Mouse (Mus musculus): ENCODE data around the gene Npr1.

Npr1 gene
- long read RNA-seq, experiment 1, full-length matches to known transcripts: 9 of 48 reads
- long read RNA-seq, experiment 1, partial matches to known transcripts: 30 of 48 reads
- long read RNA-seq, experiment 1, other reads (novel, unspliced or antisense): 9 of 48 reads
- long read RNA-seq, experiment 2, full-length matches to known transcripts: 11 of 51 reads
- long read RNA-seq, experiment 2, partial matches to known transcripts: 31 of 51 reads
- long read RNA-seq, experiment 2, other reads (novel, unspliced or antisense): 9 of 51 reads

DNA sequence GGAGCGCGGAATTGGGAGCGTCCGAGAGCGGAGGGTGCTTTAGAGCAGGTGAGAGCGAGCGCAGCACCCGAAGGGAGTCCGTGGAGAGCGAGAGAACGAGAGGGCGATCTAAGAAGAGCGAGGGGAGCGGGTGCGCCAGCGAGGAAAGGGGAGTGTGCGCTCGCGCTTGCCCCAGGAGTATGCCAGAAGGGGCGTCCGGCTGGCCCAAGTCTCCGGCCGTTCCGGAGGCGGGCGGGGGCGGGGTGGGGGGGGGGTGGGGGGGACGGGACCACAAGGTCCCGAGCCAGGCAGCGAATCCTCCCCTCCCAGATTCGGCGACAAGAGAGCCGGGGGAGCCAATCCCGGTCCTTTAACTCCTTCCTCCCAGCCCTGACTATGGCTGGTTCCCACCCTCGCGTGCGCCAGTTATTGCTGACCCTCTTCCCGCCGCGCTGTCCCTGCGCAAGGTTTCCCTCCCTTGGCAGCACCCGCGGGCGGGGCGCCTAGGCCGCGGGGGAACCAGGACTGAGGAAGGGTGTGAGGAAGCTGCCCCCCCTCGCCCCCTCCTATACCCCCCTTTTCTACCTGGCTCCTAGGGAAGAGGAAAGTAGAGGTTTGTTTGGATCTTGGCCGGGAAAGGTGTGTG is at the start of gene Npr1:
Gene Npr1 (minus strand): TSS at position 181 of the 625 bp plus-strand sequence.
- intact Hi-C loops (cut with DNase I): loop anchor here (2.0 to 10.0 kb wide), 2 partner anchors 53 to 171 kb away; partner anchors contain the start of gene Gatad2b

DNA sequence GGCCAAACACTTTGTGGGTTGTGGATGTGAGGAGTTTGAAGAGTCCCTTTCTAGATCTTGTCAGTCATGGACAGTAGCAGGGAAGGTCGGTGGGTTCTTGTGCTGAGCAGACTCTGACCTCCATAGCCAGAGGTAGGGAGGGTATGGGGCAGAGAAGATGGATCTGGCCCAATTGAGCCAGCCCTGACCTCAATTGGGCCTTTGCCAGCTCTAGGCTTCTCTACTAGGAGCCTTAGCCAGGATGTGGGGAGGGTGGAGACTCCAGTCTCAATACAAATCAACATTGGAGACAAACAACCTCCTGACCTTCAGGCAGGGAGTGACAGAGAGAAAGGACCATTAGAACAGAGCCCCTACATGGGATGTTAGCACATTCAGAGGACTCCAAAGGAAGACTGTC is 49.6 kb upstream of the Npr1 start:
- intact Hi-C loops (cut with DNase I): no loop called here

GRCm38 (mm10) chr3:90514691-90515090 is 49.0 kb upstream of the Npr1 start:
- intact Hi-C loops (cut with DNase I): no loop called here

DNA sequence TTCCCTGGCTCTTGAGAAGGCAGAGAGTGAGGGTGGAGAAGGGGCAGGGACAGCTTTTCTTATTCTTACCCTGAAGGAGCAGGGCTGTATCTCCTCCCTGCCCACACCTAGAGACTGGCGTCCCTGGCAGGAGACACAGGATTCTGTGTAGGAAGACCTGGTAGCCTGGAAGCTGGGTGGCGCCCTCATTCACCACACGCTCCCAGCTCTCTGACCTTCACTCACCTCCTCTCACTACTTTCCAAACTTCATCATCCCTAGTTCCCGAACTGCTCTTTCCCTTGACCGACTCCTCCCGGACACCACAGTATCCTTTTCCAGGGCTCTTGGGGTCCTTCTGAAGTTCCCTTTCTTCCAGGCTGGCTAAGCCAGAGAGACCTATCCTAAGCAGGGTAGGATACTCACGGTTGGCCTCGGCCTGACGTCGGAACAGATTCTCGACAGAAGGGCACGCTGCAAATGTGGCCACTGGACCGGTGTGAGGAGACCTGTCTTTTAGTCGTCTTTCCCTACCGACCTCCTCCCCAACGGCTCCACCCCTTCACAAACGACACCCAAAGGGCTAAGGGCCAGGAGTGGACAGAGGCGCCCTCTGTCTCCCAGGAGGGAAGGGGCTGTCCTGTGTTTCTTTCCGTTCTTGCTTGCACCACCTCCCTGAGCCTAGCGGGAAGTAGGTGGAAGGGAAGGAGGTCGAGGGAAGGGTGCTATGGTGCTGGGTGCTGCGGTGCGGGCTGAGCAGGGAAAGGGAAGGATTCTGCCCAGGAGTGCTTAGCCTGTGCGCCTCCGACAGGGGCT is 48.3 kb upstream of the Npr1 start, which contains the start of the genes S100a1 and S100a13:
Gene S100a1 (minus strand): TSS at position 597 of the 795 bp plus-strand sequence.
Gene S100a13 (plus strand): TSS at position 640 of the 795 bp plus-strand sequence.
- intact Hi-C loops (cut with DNase I): no loop called here

GRCm38 (mm10) chr3:90512948-90513642 is 47.4 kb upstream of the Npr1 start:
- intact Hi-C loops (cut with DNase I): no loop called here

DNA sequence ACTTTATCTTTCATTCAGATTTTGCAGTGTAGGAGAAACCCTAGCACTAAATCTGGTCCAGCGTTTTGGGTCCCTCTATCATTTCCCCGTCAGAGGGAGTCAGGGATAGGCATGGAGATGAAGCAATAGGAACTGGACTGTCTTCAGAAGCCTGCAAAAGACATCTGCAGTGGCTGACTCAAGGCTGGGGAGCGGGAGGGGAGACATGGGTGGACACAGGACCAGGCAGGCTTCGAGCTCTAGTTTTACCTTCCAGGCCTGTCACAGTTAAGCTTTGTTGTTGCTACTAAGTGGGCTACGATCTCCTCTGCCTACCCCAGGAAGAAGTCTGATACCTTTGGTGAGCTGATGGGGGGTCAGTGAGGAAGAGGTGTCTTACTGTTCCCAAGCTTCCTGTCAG is 46.6 kb upstream of the Npr1 start:
- intact Hi-C loops (cut with DNase I): no loop called here

DNA sequence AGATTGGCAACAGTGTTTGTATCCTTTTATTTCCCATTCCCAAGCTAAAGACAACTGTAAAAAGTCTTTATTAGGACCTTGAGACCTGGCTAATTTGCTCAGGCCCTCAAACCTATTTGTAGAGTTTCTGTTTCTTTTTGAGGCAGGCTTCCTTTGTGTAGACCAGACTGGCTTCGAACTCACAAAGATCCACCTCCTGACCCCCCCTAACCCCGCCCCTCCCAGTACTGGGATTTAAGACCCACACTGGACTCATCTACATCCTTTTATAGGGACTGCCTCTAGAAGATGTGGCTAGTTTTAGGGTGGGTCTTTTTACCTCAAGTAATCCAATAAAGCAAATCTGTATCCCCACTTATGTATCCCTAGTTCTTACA is 44.1 kb upstream of the Npr1 start:
- intact Hi-C loops (cut with DNase I): no loop called here

GRCm38 (mm10) chr3:90508950-90509746 is 43.5 kb upstream of the Npr1 start, which contains the start of gene Chtop:
Gene Chtop, minus strand, starts transcription at chr3:90509498.
- intact Hi-C loops (cut with DNase I): no loop called here

DNA sequence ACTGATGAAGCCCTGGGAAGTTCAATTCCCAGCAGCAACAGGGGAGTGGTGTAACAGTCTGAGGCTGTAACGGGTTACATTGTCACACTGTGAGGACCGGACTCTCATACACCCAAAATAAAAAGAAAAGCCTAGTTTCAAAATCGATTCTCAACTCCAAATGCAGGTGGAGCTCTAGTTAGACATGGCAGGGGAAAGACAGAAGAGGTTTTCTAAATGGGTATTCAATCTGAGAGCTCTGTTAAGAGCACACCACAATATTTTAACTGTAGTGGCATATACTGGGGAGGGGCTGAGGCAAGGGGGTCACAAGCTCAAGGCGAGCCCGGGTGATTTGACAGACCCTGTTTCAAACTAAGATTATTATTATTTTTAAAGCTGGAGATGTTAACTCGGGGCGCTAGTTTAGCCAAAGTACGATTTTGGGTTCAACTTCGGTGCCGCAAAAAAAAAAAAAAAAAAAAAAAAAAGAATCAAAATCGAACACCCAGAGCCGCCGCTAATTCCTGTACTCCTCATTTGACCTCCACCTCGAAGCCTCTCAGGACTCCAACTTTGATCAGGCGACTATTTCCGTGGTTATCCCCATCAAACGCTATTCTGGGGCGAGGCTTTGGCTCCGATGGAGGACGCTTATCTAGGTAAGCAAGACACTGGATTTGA is 42.8 kb upstream of the Npr1 start:
- intact Hi-C loops (cut with DNase I): no loop called here

GRCm38 (mm10) chr3:90506362-90506761 is 40.7 kb upstream of the Npr1 start:
- intact Hi-C loops (cut with DNase I): no loop called here

DNA sequence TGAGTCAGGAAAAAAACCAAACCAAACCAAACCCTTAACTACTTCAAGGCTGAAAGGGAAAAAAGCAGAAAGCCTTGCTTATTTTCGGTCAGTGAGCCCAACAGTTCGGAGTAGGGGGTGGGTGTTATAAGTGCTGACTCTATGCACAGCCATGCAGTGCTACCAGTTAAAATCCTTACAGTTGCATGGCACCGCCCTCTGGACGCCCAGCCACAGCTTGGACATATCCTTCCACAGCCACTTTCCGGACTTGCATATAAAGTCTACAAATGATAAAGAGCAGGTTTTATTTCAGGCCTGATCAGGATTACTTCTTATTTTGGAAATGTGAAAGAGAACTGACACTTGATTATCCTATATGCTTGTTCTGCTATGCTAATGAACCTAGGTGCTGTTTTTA is 39.5 kb upstream of the Npr1 start:
- intact Hi-C loops (cut with DNase I): no loop called here

DNA sequence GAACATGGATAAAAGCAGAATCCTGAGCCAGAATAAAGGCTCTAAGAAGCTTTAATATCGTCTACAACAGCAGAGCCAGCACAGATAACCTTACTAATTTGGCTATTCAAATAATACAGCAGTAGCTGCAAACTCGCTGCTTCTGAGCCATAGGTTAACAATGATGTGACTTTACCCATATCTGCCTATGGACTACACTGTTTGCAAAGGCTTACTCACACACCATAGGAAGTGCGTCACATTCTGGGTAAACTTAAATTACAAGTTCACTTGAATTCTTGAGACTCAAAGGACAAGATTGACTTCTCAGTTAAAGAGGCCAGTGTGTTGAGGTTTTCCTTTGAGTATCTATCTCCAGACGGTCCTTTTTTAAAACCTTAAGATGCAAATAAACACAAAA is 37.8 kb upstream of the Npr1 start:
- intact Hi-C loops (cut with DNase I): no loop called here

DNA sequence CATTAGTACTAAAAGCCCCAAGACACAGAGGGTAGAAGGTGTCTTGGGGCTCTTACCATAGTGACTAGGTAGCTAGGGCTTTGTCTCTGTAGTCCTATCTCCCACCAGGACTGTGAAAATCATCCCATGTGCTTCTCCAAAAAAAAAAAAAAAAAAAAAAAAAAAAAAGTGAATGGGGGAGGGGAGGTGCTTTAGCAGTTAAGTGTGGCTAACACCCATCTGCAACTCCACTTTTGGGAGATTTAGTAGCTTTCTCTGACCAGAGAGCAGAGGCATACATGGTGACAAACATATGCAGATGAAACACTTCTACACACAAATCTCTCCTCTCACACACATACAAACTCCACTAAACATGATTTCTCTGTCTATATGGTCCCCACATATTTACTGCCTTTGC is 31.9 kb upstream of the Npr1 start:
- intact Hi-C loops (cut with DNase I): no loop called here

GRCm38 (mm10) chr3:90495850-90496525 is 30.3 kb upstream of the Npr1 start:
- intact Hi-C loops (cut with DNase I): no loop called here

DNA sequence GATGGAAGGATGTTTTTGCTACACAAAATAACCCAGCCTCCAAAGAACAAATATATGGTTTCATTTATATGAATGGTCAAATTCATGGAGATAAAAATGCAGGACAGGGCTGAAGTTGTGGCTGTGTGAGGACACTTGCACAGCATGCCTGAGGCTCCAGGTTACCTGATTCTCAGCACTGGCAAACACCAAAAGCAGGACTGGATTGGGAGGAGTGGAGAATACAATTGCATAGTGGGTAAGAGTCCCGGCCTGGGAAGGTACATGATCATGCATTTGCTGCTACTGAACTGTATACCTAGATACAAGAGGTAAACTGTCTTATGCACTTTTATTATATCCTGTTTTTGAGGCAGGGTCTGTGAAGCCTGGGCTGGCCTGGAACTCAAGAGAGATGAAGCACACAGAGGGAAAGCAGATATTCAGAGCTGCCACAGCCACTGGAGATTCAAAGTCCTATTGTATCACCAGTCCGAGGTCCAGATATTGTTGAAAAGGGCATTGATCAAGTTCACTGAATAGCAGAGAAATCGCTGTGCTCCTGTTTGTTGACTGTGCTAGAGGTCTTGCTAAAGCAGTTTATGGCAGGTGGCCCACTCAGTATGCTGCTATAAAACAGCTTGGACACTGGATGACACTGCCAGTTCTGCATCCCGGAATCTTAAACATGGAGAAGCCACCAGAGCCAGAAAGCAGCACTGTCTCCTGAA is 28.3 kb upstream of the Npr1 start:
- intact Hi-C loops (cut with DNase I): no loop called here

GRCm38 (mm10) chr3:90491350-90491749 is 25.7 kb upstream of the Npr1 start:
- intact Hi-C loops (cut with DNase I): no loop called here

DNA sequence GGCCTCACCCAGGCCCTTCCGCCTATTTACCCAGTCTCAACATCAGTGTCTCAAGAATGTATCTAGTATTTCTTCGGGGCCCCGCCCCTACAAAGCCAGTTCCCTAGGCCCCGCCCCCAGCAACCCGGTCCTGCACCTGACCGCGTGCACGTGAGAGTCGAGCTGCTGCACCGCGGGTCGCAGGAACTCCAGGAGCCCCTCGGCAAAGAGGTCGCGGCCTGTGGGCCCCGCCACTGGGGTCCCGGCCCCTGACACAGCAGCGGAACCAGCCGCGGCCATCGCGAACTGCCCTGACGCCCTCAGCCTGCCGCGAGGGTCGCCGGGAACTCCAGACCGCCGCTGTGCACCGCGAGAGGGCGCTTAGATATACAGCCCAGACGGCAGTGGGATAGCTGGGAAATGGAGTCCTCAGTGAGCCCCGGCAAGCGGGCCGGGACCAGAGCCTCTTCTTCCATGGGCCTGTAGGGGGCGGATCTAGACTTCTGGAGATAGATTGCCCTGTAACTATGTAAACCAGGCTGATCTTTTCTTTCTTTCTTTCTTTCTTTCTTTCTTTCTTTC is 25.1 kb upstream of the Npr1 start, which contains the start of gene Snapin:
Gene Snapin (minus strand): TSS at position 338 of the 561 bp plus-strand sequence.
- intact Hi-C loops (cut with DNase I): no loop called here

DNA sequence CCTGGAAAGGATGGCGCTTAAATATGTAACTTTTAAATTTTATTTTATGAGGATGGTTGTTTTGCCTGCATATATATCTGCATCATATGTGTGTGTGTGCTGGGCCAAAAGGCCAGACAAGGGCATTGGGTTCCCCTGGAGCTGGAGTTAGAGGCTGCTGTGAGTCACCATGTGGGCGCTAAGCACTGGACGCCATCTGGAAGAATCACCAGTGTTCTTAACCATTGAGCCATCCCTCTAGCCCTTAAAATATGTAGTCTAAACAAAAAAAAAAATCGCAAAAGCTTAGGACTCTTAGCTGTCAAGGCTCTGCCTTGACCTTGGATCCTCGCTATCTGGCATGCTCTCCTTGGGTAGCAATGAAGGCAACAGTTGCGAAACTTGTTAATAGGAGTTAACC is 22.9 kb upstream of the Npr1 start:
- intact Hi-C loops (cut with DNase I): no loop called here

Data from adrenal gland (tissue).